Mouse (Mus musculus) CH12.LX (cell line): ENCODE measurements around the gene Magix. TPM values are rescaled to one million over a fixed set of nuclear protein-coding genes. Genes with fewer than 3 reads are reported as not detected.
A peak's percentile ranks its signal among the peaks of the same experiment; 100 is the strongest.

Source experiments
- DNase-seq: peaks from one replicate; pipeline ENCODE4 v3.0.0-alpha.2; 2013; ENCODE audit errors: extremely low read depth
- H3K27ac ChIP-seq: 2 replicates; pipeline ENCODE4 v1.5.1; 2012; ENCODE audit warnings: low read depth, mild to moderate bottlenecking, control low read depth, moderate library complexity; ENCODE audit not compliant: insufficient read depth
- H3K27me3 ChIP-seq: replicated peaks from 2 replicates; pipeline ENCODE3; 2012; ENCODE audit warnings: inconsistent platforms
- H3K36me3 ChIP-seq, 2 experiments: replicated peaks in 1 of 2; 2 replicates each; pipeline versions ENCODE3 to v1.6.1; 2012; ENCODE audit warnings: inconsistent platforms in 1 of 2, low read length in 1 of 2, mild to moderate bottlenecking in 1 of 2, mixed read lengths in 1 of 2, moderate library complexity in 1 of 2; ENCODE audit not compliant: control insufficient read depth in 1 of 2, insufficient read depth in 1 of 2
- H3K4me1 ChIP-seq, 2 experiments: 2 replicates each; pipeline ENCODE4 v1.6.1; 2012; ENCODE audit warnings: inconsistent platforms in 1 of 2, moderate library complexity in 1 of 2; ENCODE audit not compliant: insufficient read depth in 2 of 2, control insufficient read depth in 1 of 2
- H3K4me2 ChIP-seq: 2 replicates; pipeline ENCODE4 v1.6.1; 2012; ENCODE audit warnings: low read depth, mild to moderate bottlenecking, control low read depth; ENCODE audit not compliant: poor library complexity, insufficient read depth, severe bottlenecking
- H3K4me3 ChIP-seq, 3 experiments: fragments of 150-350 bp in 1 of 3; sonication (generic) in 1 of 3; replicated peaks in 1 of 3; 2 replicates each; pipeline versions ENCODE3 to v1.5.1; 2011 to 2012; ENCODE audit warnings: low read depth in 2 of 3, low read length in 2 of 3, mild to moderate bottlenecking in 2 of 3, moderate library complexity in 2 of 3, control low read depth in 1 of 3, improper control_type of control experiment in 1 of 3, inconsistent platforms in 1 of 3, mixed read lengths in 1 of 3; ENCODE audit not compliant: poor library complexity in 1 of 3
- H3K79me2 ChIP-seq: replicated peaks from 2 replicates; pipeline ENCODE4 v1.6.1; 2012; ENCODE audit warnings: mild to moderate bottlenecking, moderate library complexity; ENCODE audit not compliant: control insufficient read depth, poor library complexity, insufficient read depth, severe bottlenecking; ENCODE audit errors: extremely low read depth
- H3K9ac ChIP-seq: 2 replicates; pipeline ENCODE4 v1.6.1; 2012; ENCODE audit warnings: low read depth, mild to moderate bottlenecking, control low read depth, moderate library complexity; ENCODE audit not compliant: insufficient read depth
- H3K9me3 ChIP-seq: replicated peaks from 2 replicates; pipeline ENCODE3; 2012; ENCODE audit warnings: low read length, inconsistent platforms, mixed read lengths
- BHLHE40 ChIP-seq: IDR thresholded peaks from 2 replicates; pipeline ENCODE4 v1.6.1; 2011; ENCODE audit warnings: mild to moderate bottlenecking, low read depth, low read length, improper control_type of control experiment
- CHD2 ChIP-seq: IDR thresholded peaks from 2 replicates; pipeline ENCODE4 v1.6.1; 2011; ENCODE audit warnings: low read length, improper control_type of control experiment
- CTCF ChIP-seq, 2 experiments: IDR thresholded peaks in 1 of 2; conservative IDR thresholded peaks in 1 of 2; 2 replicates each; pipeline ENCODE4 v1.5.1; 2011 to 2012; ENCODE audit warnings: low read depth in 2 of 2, low read length in 2 of 2, improper control_type of control experiment in 1 of 2, inconsistent platforms in 1 of 2, mild to moderate bottlenecking in 1 of 2, moderate library complexity in 1 of 2
- E2F4 ChIP-seq: IDR thresholded peaks from 2 replicates; pipeline ENCODE4 v1.6.1; 2011; ENCODE audit warnings: low read depth, low read length, improper control_type of control experiment; ENCODE audit not compliant: insufficient replicate concordance
- ELF1 ChIP-seq: IDR thresholded peaks from 2 replicates; pipeline ENCODE4 v1.6.1; 2014; ENCODE audit warnings: low read depth, mild to moderate bottlenecking, inconsistent platforms, low read length, improper control_type of control experiment
- EP300 ChIP-seq: IDR thresholded peaks from 2 replicates; pipeline ENCODE4 v1.6.1; 2011; ENCODE audit warnings: low read length, improper control_type of control experiment
- ETS1 ChIP-seq: conservative IDR thresholded peaks from 2 replicates; pipeline ENCODE4 v1.6.1; 2012; ENCODE audit warnings: low read depth, mild to moderate bottlenecking, inconsistent platforms, low read length, improper control_type of control experiment, moderate library complexity
- GABPA ChIP-seq: IDR thresholded peaks from 2 replicates; pipeline ENCODE4 v1.6.1; 2012; ENCODE audit warnings: low read depth, low read length, improper control_type of control experiment, inconsistent platforms; ENCODE audit not compliant: insufficient replicate concordance
- HCFC1 ChIP-seq: IDR thresholded peaks from 2 replicates; pipeline ENCODE4 v1.6.1; 2012; ENCODE audit warnings: low read depth, mild to moderate bottlenecking, inconsistent platforms, low read length, improper control_type of control experiment
- IRF4 ChIP-seq: IDR thresholded peaks from 2 replicates; pipeline ENCODE4 v1.6.1; 2014; ENCODE audit warnings: low read depth, mild to moderate bottlenecking, inconsistent platforms, low read length, improper control_type of control experiment
- JUN ChIP-seq: IDR thresholded peaks from 2 replicates; pipeline ENCODE4 v1.6.1; 2011; ENCODE audit warnings: low read depth, mild to moderate bottlenecking, low read length, improper control_type of control experiment, moderate library complexity; ENCODE audit not compliant: insufficient read depth
- JUND ChIP-seq: conservative IDR thresholded peaks from 2 replicates; pipeline ENCODE4 v1.6.1; 2011; ENCODE audit warnings: low read depth, low read length, improper control_type of control experiment
- MAFK ChIP-seq: IDR thresholded peaks from 2 replicates; pipeline ENCODE4 v1.6.1; 2011; ENCODE audit warnings: low read length, improper control_type of control experiment; ENCODE audit not compliant: insufficient replicate concordance
- MAX ChIP-seq: IDR thresholded peaks from 2 replicates; pipeline ENCODE4 v1.6.1; 2011; ENCODE audit warnings: low read length, improper control_type of control experiment
- MAZ ChIP-seq: IDR thresholded peaks from 2 replicates; pipeline ENCODE4 v1.6.1; 2012; ENCODE audit warnings: low read depth, mild to moderate bottlenecking, inconsistent platforms, low read length, improper control_type of control experiment, moderate library complexity
- MXI1 ChIP-seq: IDR thresholded peaks from 2 replicates; pipeline ENCODE4 v1.6.1; 2011; ENCODE audit warnings: mild to moderate bottlenecking, low read depth, low read length, improper control_type of control experiment
- MYC ChIP-seq: IDR thresholded peaks from 2 replicates; pipeline ENCODE4 v1.6.1; 2011; ENCODE audit warnings: low read depth, mild to moderate bottlenecking, improper control_type of control experiment, low read length
- NELFE ChIP-seq: IDR thresholded peaks from 2 replicates; pipeline ENCODE4 v1.6.1; 2011; ENCODE audit warnings: low read depth, low read length, improper control_type of control experiment
- NRF1 ChIP-seq: IDR thresholded peaks from 2 replicates; pipeline ENCODE4 v1.6.1; 2014; ENCODE audit warnings: low read depth, mild to moderate bottlenecking, inconsistent platforms, low read length, improper control_type of control experiment, moderate library complexity
- PAX5 ChIP-seq: IDR thresholded peaks from 2 replicates; pipeline ENCODE4 v1.6.1; 2012; ENCODE audit warnings: low read length, inconsistent platforms, mixed read lengths
- POLR2A ChIP-seq: IDR thresholded peaks from 2 replicates; pipeline ENCODE4 v1.6.1; 2011; ENCODE audit warnings: low read depth, mild to moderate bottlenecking, improper control_type of control experiment, low read length
- POLR2AphosphoS2 ChIP-seq: IDR thresholded peaks from 2 replicates; pipeline ENCODE4 v1.6.1; 2011; ENCODE audit warnings: low read depth, low read length, improper control_type of control experiment
- RAD21 ChIP-seq: IDR thresholded peaks from 2 replicates; pipeline ENCODE4 v1.6.1; 2011; ENCODE audit warnings: low read depth, mild to moderate bottlenecking, low read length, improper control_type of control experiment, moderate library complexity
- SIN3A ChIP-seq: IDR thresholded peaks from 2 replicates; pipeline ENCODE4 v1.6.1; 2012; ENCODE audit warnings: low read length, improper control_type of control experiment, inconsistent platforms
- SMC3 ChIP-seq: IDR thresholded peaks from 2 replicates; pipeline ENCODE4 v1.6.1; 2011; ENCODE audit warnings: low read depth, low read length, improper control_type of control experiment
- TCF12 ChIP-seq: IDR thresholded peaks from 2 replicates; pipeline ENCODE4 v1.6.1; 2014; ENCODE audit warnings: low read depth, mild to moderate bottlenecking, inconsistent platforms, low read length, improper control_type of control experiment
- UBTF ChIP-seq: IDR thresholded peaks from 2 replicates; pipeline ENCODE4 v1.6.1; 2012; ENCODE audit warnings: low read depth, mild to moderate bottlenecking, inconsistent platforms, low read length, improper control_type of control experiment, moderate library complexity
- USF1 ChIP-seq: IDR thresholded peaks from 2 replicates; pipeline ENCODE4 v1.6.1; 2014; ENCODE audit warnings: low read depth, mild to moderate bottlenecking, inconsistent platforms, low read length, improper control_type of control experiment
- USF2 ChIP-seq: conservative IDR thresholded peaks from 2 replicates; pipeline ENCODE4 v1.6.1; 2011; ENCODE audit warnings: low read depth, low read length, improper control_type of control experiment
- ZC3H11A ChIP-seq: IDR thresholded peaks from 2 replicates; pipeline ENCODE4 v1.6.1; 2012; ENCODE audit warnings: low read depth, mild to moderate bottlenecking, inconsistent platforms, low read length, improper control_type of control experiment
- ZKSCAN1 ChIP-seq: IDR thresholded peaks from 2 replicates; pipeline ENCODE4 v1.6.1; 2012; ENCODE audit warnings: low read depth, inconsistent platforms, low read length, improper control_type of control experiment, borderline replicate concordance
- ZMIZ1 ChIP-seq: IDR thresholded peaks from 2 replicates; pipeline ENCODE4 v1.6.1; 2012; ENCODE audit warnings: low read depth, mild to moderate bottlenecking, inconsistent platforms, low read length, improper control_type of control experiment
- ZNF384 ChIP-seq: IDR thresholded peaks from 2 replicates; pipeline ENCODE4 v1.6.1; 2012; ENCODE audit warnings: low read depth, low read length, improper control_type of control experiment, inconsistent platforms
- dilution Hi-C: fragments of 300-500 bp; cut with MboI; formaldehyde crosslinking; loops from 2 replicates; pipeline ENCODE4 v1.14.3; 2020; ENCODE audit warnings: low sequenced_read_pairs; ENCODE audit not compliant: extremely low pct_unique_long_range_greater_than_20kb, extremely low pct_ligation_motif_present
- in situ Hi-C: fragments of 300-500 bp; cut with MboI; formaldehyde crosslinking; loops from 3 replicates; pipeline ENCODE4 v1.14.3; 2019; ENCODE audit warnings: low sequenced_read_pairs, low pct_ligation_motif_present, low pct_unique_long_range_greater_than_20kb, mixed read lengths
- polyA plus RNA-seq: library from polyadenylated mRNA; unstranded; fragments of >175 nt; gene quantifications from 2 replicates; pipeline ENCODE4 v1.2.1, GENCODE M21; 2012; ENCODE audit warnings: low read depth; ENCODE audit not compliant: insufficient read length
- total RNA-seq, 2 experiments: library from RNA; depleted of rRNA; stranded (reverse); fragments of 300-350 nt in 1 of 2; fragments of >200 nt in 1 of 2; gene quantifications; 2 replicates each; pipeline ENCODE4 v1.2.3; 2012 to 2014

Magix gene
- total and polyA plus RNA-seq, 3 experiments: not detected

DNA sequence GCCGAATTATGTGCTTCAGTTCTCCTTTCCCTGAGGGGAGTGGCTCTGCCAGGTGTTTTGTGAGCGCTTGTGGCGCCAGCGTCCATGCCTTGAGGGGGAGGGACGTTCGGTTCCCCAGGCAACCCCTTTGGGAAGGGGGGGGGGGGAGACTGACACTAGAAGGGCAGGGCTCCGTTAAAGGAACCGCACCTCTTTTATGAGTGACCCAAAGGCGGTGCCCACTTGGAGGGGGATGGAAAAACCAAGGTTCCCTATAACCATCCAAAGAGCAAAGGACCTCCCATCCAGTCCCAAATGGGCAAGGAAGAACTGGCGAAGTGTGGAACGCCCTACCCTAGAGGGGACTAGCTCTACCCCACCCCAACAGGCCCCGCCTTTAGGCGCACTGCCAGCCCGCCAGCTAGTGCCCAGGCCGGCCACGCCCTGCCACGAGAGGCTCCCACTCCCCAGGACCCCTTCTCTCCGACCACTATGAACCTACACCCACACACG lies 10.6 kb downstream of the Magix start:
- in situ Hi-C loops (no loop called here), dilution Hi-C loops (no loop called here)
- Histone ChIP-seq H3K79me2 (peaks cover 15% of the 10 kb centered on the region), H3K4me3 (peak overlapping the region; percentile 67 to 93 (median 72)), H3K27ac (peak overlapping the region; percentile 96), H3K9ac (peak overlapping the region; percentile 89), H3K36me3 (peaks cover 27 to 31% of the 10 kb centered on the region in 2 experiments), H3K27me3 (no peaks in the 10 kb centered on the region), H3K9me3 (no peaks in the 10 kb centered on the region), H3K4me2 (peak overlapping the region; percentile 44; the same call in 1 of the 2 replicates), H3K4me1 (peaks cover 8 to 19% of the 10 kb centered on the region in 2 experiments; a peak in 3 of 4 replicates)
- DNase-seq: peak; percentile 85
- TF ChIP-seq POLR2AphosphoS2 (no peak), SMC3 (no peak), MYC (0 out of 2 replicates have a peak, but pooled peaks have one; percentile 12), USF1 (no peak), SIN3A (peak; percentile 95), USF2 (no peak), NRF1 (no peak), ETS1 (peak; percentile 26; the same call in 1 of the 2 replicates), MXI1 (peak; percentile 93), BHLHE40 (no peak), ZNF384 (no peak), TCF12 (0 out of 2 replicates have a peak, but pooled peaks have one; percentile 16), ZC3H11A (no peak), MAFK (no peak), ZKSCAN1 (no peak), E2F4 (no peak), JUND (no peak), JUN (no peak), UBTF (no peak), HCFC1 (no peak), RAD21 (no peak), PAX5 (no peak), MAZ (peak; percentile 88), IRF4 (0 out of 2 replicates have a peak, but pooled peaks have one; percentile 2), MAX (peak; percentile 49), ELF1 (peak; percentile 21; the same call in 1 of the 2 replicates), EP300 (no peak; the same call in 1 of the 2 replicates), NELFE (no peak), CTCF (conservative IDR thresholded peaks at IDR 0.05 in 1 of 2, IDR thresholded peaks at IDR 0.05 in 1 of 2; ENCODE audit: low read depth in 2 of 2, low read length in 2 of 2) (no peak), CHD2 (peak; percentile 57), GABPA (no peak), POLR2A (no peak; the same call in 1 of the 2 replicates), ZMIZ1 (no peak)
